Mouse (Mus musculus): ENCODE measurements around the gene Kcnmb1.

- no peak for TF ChIP-seq EP300 (IDR thresholded peaks at IDR 0.05)
- TF ChIP-seq CTCF (IDR thresholded peaks at IDR 0.05): no peak
These were observed 35.4 kb downstream of the Kcnmb1 start for GRCm38 (mm10) chr11:33998244-33998643.

All from lung, postnatal 0 days (tissue).